Mouse (Mus musculus): ENCODE data around the gene Mars.

DNA sequence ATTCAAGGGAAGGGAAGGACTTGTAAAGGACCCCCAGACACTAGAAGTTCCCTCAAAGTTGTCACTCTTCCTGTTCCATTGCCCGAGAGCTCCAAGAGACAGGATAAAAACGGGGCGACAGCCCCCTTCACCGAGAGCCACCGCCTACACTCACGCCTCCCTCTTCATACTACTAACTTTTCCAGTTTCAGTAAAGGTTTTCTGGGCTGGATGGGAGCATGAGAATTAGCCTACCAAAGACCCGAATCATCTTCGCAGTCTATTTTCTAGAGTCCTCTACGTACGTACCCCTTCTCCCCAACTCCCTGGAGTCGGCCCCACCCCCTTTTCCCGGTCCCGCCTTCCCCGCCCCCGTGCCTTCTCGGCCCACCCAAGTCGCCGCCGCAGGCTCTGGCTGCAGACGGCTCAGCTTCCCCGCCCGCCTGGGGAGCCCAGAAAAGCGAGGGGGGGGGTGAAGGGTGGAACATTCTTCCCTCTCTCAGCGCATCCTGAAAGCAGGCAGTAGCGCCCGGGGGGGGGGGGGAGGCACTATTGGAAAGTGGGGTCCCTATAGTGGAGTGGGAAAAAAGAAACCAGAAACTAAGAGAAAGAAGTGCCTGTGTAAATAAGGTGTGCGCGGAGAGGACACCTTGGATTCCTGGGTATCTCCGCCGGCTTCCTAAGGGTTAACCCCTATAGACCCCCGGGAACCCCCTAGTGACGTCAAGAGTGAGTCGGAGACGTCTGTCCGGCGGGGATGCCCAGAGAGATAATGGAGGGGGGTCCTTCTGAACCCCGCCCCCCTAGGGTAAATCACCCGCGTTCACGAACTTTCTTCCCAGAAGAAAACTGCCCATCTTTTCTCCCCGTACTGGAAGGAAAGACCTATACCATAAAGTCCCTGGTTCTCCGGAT is 28.3 kb upstream of the Mars start:
- TF ChIP-seq POLR2A (IDR thresholded peaks at IDR 0.05; ENCODE audit: control insufficient read depth, extremely low read depth, insufficient read depth, low read length, poor library complexity) = no peak
- no peak for TF ChIP-seq CTCF (IDR thresholded peaks at IDR 0.05; ENCODE audit: borderline replicate concordance, control insufficient read depth, extremely low read depth, insufficient read depth, low read length, poor library complexity)

Measured in thymus, adult 2 months (tissue).